Comparison of ENCODE assay signal across 8 mouse cellular contexts in genomic region chr7:125444076-125444463, GRCm38 (mm10). TPM values are rescaled to one million over a fixed set of nuclear protein-coding genes. Genes with fewer than 3 reads are reported as not detected.
DNase-seq lines count a peak whose midpoint lies in the region; ATAC-seq and TF ChIP-seq lines count a peak whose summit lies in the region.

No protein-coding gene starts in this region.

- peak overlapping the region; percentile 74 for H3K4me3 ChIP-seq in kidney, adult 2 months (ENCODE audit: insufficient read depth, low read depth, low read length)
- H3K4me3 ChIP-seq in bone marrow macrophage, adult 2 months (ENCODE audit: insufficient read depth, low read length) = peak overlapping the region; percentile 74
- peak overlapping the region; percentile 48 for H3K4me3 ChIP-seq in forebrain, embryonic 14.5 days (ENCODE audit: low read depth, low read length)
- peak overlapping the region; percentile 75 for H3K4me3 ChIP-seq in limb, embryonic 10.5 days
- peak overlapping the region; percentile 49 for H3K4me3 ChIP-seq in midbrain, embryonic 15.5 days

- no peaks in the 10 kb centered on the region for H3K36me3 ChIP-seq in kidney, adult 2 months (ENCODE audit: control insufficient read depth, insufficient read depth, low read length)
- no peaks in the 10 kb centered on the region for H3K36me3 ChIP-seq in forebrain, embryonic 14.5 days (ENCODE audit: control insufficient read depth, insufficient read depth, low read length)
- H3K36me3 ChIP-seq in limb, embryonic 10.5 days = peaks cover 6% of the 10 kb centered on the region; the same call in 1 of the 2 replicates
- H3K36me3 ChIP-seq in midbrain, embryonic 15.5 days (replicated peaks) = no peaks in the 10 kb centered on the region

- H3K9ac ChIP-seq in forebrain, embryonic 14.5 days (ENCODE audit: low read length) = peak overlapping the region; percentile 73
- H3K9ac ChIP-seq in midbrain, embryonic 15.5 days = peak overlapping the region; percentile 54

- whole genome bisulfite sequencing in kidney, adult 2 months = 8% methylated on average over 10 of the region's 10 CpGs
- WGBS in forebrain, embryonic 14.5 days = 32% methylated on average over 10 of the region's 10 CpGs
- 31% methylated on average over 10 of the region's 10 CpGs for WGBS in limb, embryonic 10.5 days
- 27% methylated on average over 10 of the region's 10 CpGs for WGBS in midbrain, embryonic 15.5 days

- DNase-seq in kidney, adult 2 months = no peak
- no peak for DNase-seq in kidney, adult 9 months
- no peak for DNase-seq in forebrain, embryonic 14.5 days (ENCODE audit: low spot score)
- DNase-seq in limb, embryonic 10.5 days (ENCODE audit: low spot score) = peak; percentile 52
- no peak for DNase-seq in spleen, postnatal 4 days (ENCODE audit: low spot score in 2 of 2)
- DNase-seq in spleen, adult 18-20 months = no peak

- no peak for TF ChIP-seq POLR2A in kidney, adult 2 months (IDR thresholded peaks at IDR 0.05; ENCODE audit: low read depth, low read length)
- no peak for TF ChIP-seq POLR2A in bone marrow macrophage, adult 2 months (IDR thresholded peaks at IDR 0.05; ENCODE audit: borderline replicate concordance, low read depth, low read length)

- no peaks in the 10 kb centered on the region for H3K9me3 ChIP-seq in forebrain, embryonic 14.5 days (replicated peaks; ENCODE audit: control insufficient read depth, low read length)
- H3K9me3 ChIP-seq in limb, embryonic 10.5 days (replicated peaks) = no peaks in the 10 kb centered on the region
- no peaks in the 10 kb centered on the region for H3K9me3 ChIP-seq in midbrain, embryonic 15.5 days

- peaks cover 6% of the 10 kb centered on the region; the same call in 1 of the 2 replicates for H3K4me1 ChIP-seq in kidney, adult 2 months (ENCODE audit: control insufficient read depth, insufficient read depth, low read length)
- peaks cover 13% of the 10 kb centered on the region for H3K4me1 ChIP-seq in bone marrow macrophage, adult 2 months (ENCODE audit: control insufficient read depth, insufficient read depth, low read length)
- H3K4me1 ChIP-seq in forebrain, embryonic 14.5 days (ENCODE audit: control insufficient read depth, insufficient read depth, low read length) = peaks cover 10% of the 10 kb centered on the region
- H3K4me1 ChIP-seq in limb, embryonic 10.5 days = peaks cover 17% of the 10 kb centered on the region
- H3K4me1 ChIP-seq in midbrain, embryonic 15.5 days = peaks cover 18% of the 10 kb centered on the region

- no peaks in the 10 kb centered on the region for H3K27me3 ChIP-seq in kidney, adult 2 months (replicated peaks; ENCODE audit: control insufficient read depth, insufficient read depth, low read length)
- no peaks in the 10 kb centered on the region for H3K27me3 ChIP-seq in forebrain, embryonic 14.5 days (replicated peaks; ENCODE audit: control insufficient read depth, insufficient read depth, low read length)
- no peaks in the 10 kb centered on the region for H3K27me3 ChIP-seq in limb, embryonic 10.5 days (ENCODE audit: low read depth, poor library complexity, severe bottlenecking)
- H3K27me3 ChIP-seq in midbrain, embryonic 15.5 days (replicated peaks) = no peaks in the 10 kb centered on the region

- H3K4me2 ChIP-seq in forebrain, embryonic 14.5 days (ENCODE audit: low read length) = peak overlapping the region; percentile 89
- H3K4me2 ChIP-seq in midbrain, embryonic 15.5 days = peak overlapping the region; percentile 92

- peak overlapping the region; percentile 47 for H3K27ac ChIP-seq in kidney, adult 2 months (ENCODE audit: insufficient read depth, low read depth, low read length)
- H3K27ac ChIP-seq in bone marrow macrophage, adult 2 months (ENCODE audit: insufficient read depth, low read depth, low read length) = peak overlapping the region; percentile 38
- H3K27ac ChIP-seq in forebrain, embryonic 14.5 days (ENCODE audit: low read depth, low read length) = peak overlapping the region; percentile 91; the same call in 1 of the 2 replicates
- H3K27ac ChIP-seq in limb, embryonic 10.5 days = peak overlapping the region; percentile 98
- peak overlapping the region; percentile 95 for H3K27ac ChIP-seq in midbrain, embryonic 15.5 days

- no peak for TF ChIP-seq CTCF in kidney, adult 2 months (conservative IDR thresholded peaks at IDR 0.05; ENCODE audit: insufficient read depth, insufficient read length, low read depth, low read length)
- no peak for TF ChIP-seq CTCF in bone marrow macrophage, adult 2 months (IDR thresholded peaks at IDR 0.05; ENCODE audit: low read depth, low read length)

- no peak for ATAC-seq in forebrain, embryonic 14.5 days
- peak; percentile 2; the same call in 1 of the 2 replicates for ATAC-seq in midbrain, embryonic 15.5 days (replicated peaks)

RNA-seq across cellular contexts. Expression of gene Kdm8, which starts 0.4 kb away (rescaled TPM):
- polyA plus RNA-seq in kidney, adult 2 months (2012; rRNA removed) = 3.2 and 3.3 TPM in 2 replicates
- 2.1 and 2.8 TPM in 2 replicates for polyA plus RNA-seq in bone marrow macrophage, adult 2 months (2012; ENCODE audit: insufficient read depth, insufficient read length, missing spikeins)
- 5.2 TPM in 2 replicates for polyA plus RNA-seq in forebrain, embryonic 14.5 days (2014; fragmentation: Nextera tagmentation; extraction: Ambion mirVana)
- 18.7 and 19.5 TPM in 2 replicates for polyA plus RNA-seq in limb, embryonic 10.5 days (2016; fragmentation: Nextera tagmentation; extraction: Ambion mirVana)
- 5.1 and 5.2 TPM in 2 replicates for polyA plus RNA-seq in midbrain, embryonic 15.5 days (2015; fragmentation: Nextera tagmentation; extraction: Ambion mirVana)

RNA-seq across cellular contexts. Expression of gene Nsmce1, which starts 47.3 kb away (rescaled TPM):
- polyA plus RNA-seq in kidney, adult 2 months (2012; rRNA removed) = 38.4 and 46.0 TPM in 2 replicates
- 31.9 and 34.1 TPM in 2 replicates for polyA plus RNA-seq in bone marrow macrophage, adult 2 months (2012; ENCODE audit: insufficient read depth, insufficient read length, missing spikeins)
- 129 and 149 TPM in 2 replicates for polyA plus RNA-seq in forebrain, embryonic 14.5 days (2014; fragmentation: Nextera tagmentation; extraction: Ambion mirVana)
- polyA plus RNA-seq in limb, embryonic 10.5 days (2016; fragmentation: Nextera tagmentation; extraction: Ambion mirVana) = 123 and 129 TPM in 2 replicates
- 88.3 and 92.3 TPM in 2 replicates for polyA plus RNA-seq in midbrain, embryonic 15.5 days (2015; fragmentation: Nextera tagmentation; extraction: Ambion mirVana)

Comparison
In these comparisons a context has a peak if more than half of its experiments do, and no peak if none do; other contexts are left out.
1. H3K27ac ChIP-seq: peak in every context shown above with its lines; median percentile 98 in limb, embryonic 10.5 days; 95 in midbrain, embryonic 15.5 days; 91 in forebrain, embryonic 14.5 days; 47 in kidney, adult 2 months; 38 in bone marrow macrophage, adult 2 months.